Mouse (Mus musculus) thymus, adult 2 months (tissue): ENCODE data around the gene Fcrl1.

Experiments used
- CTCF ChIP-seq: fragments of 200-500 bp; IDR thresholded peaks from 2 replicates; pipeline ENCODE4 v1.5.1; 2012; ENCODE audit warnings: mild to moderate bottlenecking, control low read depth, low read length, moderate library complexity, borderline replicate concordance; ENCODE audit not compliant: control insufficient read depth, poor library complexity, insufficient read depth; ENCODE audit errors: extremely low read depth
- POLR2A ChIP-seq: fragments of 200-500 bp; IDR thresholded peaks from 2 replicates; pipeline ENCODE4 v1.6.1; 2012; ENCODE audit warnings: mild to moderate bottlenecking, low read length, control low read depth, moderate library complexity; ENCODE audit not compliant: control insufficient read depth, poor library complexity, insufficient read depth; ENCODE audit errors: extremely low read depth

GRCm38 (mm10) chr3:87435479-87435878, 59.3 kb downstream of the Fcrl1 start, which contains the start of gene Fcrl5:
- TF ChIP-seq CTCF (no peak), POLR2A (no peak)
